Mouse (Mus musculus) ovary, postnatal 10 days (tissue): ENCODE data around the gene Rnf220.

Source experiments
- DNase-seq: peaks from one replicate; pipeline ENCODE4 v3.0.0; 2022; ENCODE audit warnings: low spot score

The Rnf220 gene

DNA sequence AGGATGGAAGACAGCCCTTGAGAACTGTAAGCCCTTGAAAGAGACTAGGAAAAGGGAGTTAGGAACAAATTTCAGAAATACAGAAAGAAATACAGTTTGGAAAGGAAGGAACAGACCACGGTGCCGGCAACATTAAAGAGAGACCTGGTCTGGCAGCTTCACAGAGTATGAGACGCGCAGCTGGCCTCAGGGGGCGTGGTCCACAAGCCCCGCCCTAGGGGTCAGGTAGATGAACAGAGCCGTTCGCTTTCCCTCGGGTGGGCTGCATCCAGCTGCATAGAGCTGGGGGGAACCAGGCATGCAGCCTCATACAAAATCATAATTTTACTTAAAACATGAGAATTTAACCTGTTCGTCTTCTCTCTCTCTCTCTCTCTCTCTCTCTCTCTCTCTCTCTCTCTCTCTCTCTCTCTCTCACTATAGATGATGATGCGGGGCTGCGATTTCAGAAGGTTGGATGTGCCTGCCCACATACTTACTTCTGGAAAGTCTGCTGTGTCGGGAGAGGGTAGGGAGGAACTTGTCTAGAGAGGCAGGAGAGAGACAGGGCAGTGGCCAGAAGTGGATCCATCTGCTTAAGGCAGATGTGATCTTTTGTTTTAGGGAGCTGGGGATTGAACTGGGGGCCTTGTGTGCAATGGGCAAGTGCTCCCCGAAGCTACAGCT is 59.7 kb downstream of the Rnf220 start:
- DNase-seq, result no peak

DNA sequence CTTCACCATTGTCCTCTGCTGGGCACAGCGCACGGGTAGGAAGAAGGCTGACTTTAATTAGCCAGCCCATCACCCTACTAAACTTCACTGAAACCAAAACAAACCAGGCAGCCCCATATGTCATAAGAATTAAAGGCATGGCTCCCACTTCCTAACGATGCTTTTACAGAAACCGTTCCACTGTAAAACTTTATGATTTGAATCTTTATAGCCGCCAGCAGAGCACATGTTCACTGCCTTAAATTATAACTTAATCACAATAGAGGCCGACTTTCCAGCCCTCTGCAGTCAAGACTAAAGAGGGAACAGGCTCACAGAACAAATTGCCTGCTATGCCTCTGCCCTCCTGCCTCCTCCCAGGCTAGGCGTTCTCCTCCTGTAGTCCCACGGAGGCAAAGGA is 62.5 kb downstream of the Rnf220 start:
- no peak for DNase-seq

DNA sequence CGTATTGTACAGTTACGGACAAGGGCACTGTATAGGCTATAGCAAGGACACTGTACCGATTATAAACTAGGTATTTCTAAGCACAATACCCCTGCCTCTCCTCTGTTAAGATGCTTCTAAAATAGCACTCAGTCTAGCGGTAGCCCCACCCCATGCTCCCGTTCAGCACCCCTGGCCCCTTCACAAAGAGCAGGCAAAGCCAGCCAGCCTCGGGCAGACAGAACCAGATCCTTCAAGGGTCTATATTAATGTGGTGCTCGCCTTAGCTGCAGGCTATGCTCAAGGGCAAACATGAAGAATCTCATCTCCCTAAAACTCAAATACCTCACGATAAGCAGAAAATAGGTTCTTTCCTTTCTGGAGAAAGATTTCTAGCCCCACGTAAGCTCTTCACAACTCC is 67.2 kb downstream of the Rnf220 start:
- DNase-seq, result no peak

DNA sequence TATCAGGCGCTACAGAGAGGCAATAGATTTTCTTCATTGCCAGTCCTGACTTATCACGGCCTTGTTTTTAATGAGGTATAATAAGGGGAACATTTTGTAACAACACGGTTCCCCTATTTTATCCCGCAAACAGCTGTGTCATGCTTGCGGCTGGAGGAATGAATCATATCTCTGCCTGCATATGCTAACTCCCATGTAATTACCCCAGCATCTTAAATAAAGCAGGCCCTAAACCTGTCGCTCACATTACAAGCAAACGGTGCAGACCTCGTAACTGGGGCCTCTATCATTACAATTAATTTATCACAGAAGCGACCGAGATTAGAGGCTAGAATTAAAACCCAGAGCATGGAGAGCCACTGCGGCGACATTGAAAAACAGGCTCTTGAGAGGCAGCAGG is 69.3 kb downstream of the Rnf220 start:
- no peak for DNase-seq

DNA sequence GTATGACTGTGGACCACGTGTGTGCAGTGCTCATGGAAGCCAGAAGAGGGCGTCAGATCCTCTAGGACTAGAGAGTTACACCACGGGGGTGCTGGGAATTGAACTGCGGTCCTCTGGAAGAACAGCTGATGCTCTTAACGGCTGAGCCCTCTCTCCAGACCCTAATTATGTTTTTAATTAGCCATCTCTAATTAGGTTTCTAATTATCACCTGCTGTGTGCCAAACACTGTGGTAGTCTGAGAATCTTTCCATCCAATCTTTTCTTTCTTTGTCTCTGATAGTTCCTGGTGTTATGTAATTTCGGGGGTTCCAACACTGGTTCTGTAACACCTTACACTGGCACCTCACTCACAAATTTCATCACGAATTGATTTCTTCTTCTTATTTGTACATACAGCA is 75.8 kb downstream of the Rnf220 start:
- DNase-seq, result no peak

DNA sequence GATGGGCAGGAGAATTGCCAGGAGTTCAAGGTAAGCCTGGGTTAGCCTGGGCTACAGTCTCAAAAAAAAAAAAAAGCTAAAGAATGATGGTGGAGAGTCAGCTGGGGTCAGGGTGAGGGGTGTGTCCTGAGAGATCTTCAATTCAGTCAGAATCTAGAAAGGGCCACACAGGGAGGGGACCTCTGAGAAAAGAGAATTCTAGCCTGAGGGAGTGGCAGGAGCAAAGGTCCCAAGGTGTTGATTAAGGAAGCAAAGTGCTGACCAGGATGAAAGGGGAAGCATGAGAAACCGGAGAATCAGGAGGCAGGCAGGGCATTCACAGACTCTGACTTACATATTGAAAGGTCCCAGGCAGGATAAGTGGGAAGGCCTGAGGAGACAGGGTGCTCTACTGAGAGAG is 80.0 kb downstream of the Rnf220 start:
- DNase-seq, result no peak

DNA sequence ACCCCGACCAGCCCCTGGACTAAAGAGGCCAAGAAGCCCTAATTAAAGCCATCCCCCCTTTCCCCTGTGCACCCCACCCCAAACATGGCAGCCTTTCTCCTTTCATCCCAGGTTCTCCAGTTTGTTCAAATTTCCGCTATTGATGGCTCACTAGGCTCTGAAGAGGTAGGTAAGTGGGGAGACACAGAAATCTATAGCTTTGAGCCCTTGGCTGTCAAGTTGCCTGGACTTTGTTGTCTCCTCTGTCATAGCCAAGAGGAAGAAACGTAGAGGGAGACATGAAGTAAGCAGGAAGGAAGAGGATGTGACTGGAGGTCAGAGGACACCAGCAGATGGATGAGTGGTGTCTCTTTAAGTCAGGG is 86.8 kb downstream of the Rnf220 start:
- no peak for DNase-seq

DNA sequence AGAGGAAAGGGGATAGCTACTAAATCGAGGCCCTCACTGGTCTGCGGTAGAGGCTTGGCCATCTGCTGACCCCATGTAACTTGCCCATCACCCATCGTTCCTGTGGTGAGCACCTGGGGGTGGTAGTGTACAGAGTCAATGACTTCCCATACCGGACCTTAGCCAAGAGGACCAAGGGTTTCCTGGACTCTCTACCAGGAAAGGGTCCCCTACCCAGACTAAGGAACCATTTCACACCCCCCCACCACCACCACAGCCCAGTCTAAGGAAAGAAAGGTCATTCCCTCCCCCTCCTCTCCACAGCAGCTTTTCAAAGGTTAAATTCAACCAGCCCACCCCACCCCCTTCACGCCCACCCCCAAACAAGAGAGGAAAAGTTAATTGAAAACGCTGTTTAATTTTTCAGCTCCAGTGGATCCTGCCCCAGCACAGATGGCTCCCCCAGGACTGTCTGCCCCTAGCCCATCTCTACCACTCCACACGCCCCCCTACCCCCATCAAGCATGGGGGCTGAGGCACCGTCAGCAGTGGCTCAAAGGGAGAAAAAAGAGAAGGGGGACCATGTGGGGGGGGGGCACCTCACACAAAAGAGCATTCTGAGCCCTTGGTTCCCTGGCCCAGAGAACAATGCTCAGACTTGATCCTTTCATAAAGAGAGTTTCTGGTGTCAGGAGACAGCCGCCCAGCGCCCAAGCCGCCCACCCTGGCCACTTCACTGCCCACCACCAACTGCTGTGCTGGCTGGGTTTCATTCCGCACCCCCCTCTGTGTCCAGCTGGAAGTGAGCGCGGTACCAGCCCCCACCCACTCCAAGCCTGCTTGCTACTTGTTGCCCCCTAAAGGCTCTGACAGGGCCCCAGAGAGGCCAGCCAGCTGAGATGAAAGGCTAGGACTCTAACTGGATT is 87.5 kb downstream of the Rnf220 start:
- DNase-seq, result no peak

DNA sequence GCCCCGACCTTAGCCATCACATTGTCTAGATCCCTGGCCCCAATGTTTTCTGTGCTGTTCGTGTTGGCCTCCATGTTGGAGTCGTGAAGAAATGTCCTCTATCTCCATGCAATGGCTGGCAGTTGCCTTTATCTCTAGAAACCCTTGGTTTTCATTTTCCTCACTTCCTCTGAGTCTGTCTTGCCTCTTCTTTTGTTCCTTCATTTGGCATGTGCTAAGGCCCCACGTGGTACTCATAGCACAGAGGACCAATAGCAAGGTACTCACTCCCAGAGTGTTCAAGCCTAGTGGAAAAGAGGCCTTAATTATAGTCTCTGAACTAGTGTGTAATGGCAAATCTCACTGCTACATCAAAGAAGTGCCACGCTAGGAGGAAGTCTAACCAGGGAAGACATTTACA is 88.9 kb downstream of the Rnf220 start:
- no peak for DNase-seq

DNA sequence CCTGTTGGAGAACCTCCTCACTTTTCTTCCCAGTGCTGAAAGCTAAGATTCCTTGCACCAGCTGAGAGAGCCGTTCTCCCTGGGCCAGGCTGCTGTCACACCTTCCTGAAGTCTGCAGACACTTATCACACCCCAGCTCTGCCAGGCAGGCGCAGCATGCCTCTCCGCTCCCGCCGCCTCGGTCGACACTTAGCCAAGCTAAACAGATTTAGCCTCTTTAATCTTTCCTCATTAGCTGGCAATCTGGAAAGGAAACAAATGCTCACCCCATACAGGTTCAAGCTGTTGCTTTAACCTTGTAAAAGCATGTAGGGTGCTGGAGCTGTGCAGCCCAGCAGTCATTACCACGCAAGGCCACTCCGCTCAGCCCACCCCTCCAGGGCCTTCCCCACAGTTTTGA is 90.9 kb downstream of the Rnf220 start:
- DNase-seq, result no peak

DNA sequence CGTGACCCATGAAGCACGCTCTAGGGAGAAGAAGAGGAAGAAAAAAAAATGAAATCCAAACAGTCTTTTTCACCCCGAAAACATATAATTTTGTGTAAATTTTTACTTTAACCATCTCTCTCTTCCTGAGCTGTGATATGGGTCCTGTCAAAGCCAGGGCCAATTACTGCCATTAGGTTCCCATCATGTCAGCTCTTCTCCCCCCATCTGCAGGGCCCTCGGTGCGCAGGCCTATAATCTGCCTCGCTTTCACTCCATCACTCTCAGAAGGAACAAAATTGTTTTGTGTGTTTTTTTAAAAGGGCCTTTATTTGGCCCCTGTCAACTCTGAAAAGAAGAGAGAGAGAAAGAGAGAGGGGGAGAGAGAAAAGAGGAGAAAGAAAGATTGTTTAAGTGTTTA is 91.6 kb downstream of the Rnf220 start:
- DNase-seq, result no peak

DNA sequence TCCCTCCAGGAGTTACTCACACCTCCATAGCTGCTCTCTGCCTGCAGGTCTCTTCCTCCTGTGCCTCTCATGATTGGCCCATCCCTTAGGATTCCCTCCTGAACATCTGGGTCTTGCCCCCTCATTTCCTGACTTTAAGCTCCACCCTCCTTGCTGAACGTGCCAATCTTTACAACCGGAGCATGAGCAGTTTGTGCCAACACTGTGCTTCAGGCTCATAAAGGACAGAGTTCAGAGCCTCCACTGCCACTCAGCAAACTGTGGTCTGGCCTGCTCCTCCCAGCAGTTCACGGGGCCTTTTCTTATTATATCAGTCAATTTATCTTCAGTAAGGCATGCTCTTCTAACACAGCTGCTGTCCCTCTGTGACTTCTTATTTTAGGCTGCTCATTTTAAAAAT is 93.4 kb downstream of the Rnf220 start:
- DNase-seq, result no peak

DNA sequence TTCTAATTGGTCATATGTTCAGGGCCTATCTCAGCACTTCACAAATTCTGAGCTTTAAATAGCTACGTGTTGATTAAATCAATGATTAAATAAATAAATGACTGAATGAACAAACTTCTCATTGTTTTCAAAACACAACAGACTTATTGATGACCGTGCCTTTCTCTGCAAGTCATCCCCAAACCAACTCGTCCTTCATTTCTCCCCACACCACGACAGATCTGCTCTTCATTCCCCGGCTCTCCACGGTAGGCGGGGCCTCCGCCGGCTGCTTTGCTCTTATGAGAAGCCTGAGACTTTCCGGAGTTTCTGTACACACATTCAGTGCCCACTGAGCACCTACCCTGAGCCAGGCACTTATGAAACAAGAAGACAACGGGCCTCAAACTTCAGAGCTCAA is 99.7 kb downstream of the Rnf220 start:
- DNase-seq, result no peak

DNA sequence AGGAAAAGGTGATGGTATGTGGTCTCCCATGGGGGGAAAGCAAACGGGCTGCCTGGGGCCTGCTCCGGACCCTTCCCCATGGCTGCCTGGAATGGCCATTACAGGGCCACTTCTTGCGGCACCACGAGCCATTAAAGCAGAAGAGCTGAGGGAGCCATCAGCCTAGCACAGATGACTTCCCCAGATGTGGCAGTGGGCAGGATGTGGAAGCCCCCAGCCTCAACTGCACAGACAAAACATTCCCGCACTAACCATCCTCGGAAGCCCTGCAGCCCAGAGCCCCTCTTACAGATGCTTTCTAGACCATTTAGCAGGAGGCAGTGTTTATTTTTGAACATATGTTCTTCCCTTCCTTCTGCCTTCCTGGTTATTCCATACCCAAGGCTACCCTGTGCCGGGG is 103.8 kb downstream of the Rnf220 start:
- DNase-seq, result no peak

DNA sequence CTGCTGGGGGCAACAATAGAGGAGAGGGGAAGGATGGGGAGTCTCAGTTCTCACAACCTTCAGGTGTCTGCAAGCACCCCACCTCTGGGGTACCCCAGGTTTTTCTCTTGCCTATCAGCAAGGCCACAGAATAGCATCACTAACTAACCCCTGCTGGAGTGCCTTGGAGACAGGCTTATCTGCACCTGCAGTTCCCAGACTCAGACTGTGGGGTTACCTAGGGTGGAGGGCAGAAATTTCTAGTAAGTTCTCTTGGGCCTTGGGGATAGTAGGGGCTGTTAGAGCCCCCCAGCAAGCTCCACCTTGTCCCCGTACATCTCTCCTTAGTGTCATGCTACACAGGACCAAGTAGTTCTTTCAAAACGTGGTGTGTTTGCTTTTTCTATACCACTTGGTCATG is 104.5 kb downstream of the Rnf220 start:
- no peak for DNase-seq

DNA sequence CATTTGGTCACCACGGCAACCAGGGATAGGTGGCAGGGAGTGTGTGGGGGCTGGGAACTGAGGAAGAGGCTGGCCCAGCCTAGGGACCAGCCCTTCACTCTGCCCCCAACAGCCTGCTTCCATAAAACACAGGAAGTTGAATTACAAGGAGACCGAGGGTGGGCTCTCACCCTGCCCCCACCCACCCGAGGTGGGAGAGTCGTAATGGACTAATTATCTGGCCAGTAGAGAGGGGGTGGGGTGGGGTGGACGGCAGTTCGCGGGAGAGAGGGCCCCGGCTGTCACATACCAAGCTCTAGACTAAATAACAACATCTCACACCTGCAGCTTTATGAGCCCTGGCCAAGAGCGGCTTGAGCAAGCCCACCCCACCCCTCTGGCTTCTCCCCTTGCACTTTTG is 104.9 kb downstream of the Rnf220 start:
- no peak for DNase-seq

DNA sequence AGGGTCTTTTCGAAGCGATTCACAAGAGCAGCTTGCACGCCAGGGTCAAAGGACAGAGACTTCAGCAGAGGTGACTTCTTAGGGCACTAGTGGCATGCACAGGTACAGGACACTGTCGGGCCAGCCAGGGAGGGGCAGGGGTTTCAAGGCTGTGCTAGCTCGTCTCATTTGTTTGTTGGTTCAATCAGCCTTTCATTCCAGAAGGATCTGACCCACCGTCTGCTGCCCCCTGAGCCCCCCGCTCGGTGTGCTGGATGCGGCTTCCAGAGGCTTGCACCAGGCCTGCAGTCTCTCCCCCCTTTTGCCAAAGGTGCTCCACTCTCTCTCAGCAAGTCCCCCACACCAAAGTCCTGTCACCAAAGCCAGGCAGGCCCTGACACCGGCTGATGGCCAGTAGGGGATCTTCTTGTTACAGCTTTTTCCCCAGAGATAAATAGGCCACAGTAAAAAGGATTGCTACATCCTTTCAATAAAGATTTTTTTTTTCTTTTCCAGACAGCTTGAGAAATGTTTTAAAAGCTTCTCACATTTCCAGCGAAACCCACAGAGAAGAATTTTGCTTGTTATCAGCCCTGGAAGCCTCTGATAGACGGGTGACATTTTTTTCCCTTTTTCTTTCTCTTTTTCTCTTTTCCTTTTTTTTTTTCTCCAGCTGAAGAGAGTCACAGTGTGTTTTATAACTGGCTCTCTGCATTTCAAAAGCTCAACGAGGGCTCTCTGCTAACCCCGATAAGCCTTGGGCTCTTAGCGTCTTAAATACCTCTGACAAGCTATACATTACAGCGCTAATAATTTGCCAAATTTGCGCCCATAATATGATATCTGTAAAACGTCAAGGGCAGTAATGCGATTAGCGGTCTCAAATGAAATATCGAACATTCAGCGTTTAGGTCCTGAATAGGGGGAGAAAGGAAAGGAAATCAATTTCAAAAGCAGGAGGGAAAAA is 105.7 kb downstream of the Rnf220 start:
- DNase-seq, result no peak

DNA sequence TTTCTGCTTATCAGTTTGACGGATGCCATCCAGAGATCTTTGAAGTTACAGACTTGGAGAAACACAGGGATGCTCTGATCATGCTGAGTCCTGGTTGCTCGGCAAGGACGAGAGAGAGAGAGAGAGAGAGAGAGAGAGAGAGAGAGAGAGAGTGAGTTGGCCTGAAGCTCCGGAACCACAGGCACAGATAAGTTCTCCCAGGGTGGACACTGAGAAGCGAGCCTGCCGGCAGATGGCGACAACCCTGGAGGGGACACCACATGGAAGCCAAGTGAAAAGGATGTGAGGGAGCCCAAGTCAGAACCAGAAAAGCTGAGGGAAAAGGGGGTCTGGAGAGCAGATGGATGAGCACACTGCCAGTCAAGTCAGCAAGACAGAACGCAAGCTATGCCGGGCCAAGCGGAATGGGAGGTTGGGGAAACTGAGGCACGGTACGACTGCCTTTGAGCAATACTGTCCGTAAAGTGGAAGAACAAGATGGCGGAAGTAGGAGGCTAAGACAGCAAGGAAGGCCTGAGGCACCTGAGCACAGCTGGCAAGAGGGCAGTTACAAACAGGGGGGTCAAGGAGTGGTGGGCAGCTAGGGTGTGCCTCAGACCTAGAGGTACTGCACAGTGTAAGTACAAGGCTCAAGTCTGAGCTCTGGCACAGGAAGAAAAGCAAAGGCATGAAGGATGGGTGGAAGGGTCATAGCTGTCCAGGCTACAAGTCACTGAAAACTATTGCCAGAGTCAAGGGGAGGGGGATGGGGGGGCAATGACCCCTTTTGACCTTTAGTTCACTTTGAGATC is 107.4 kb downstream of the Rnf220 start:
- no peak for DNase-seq

DNA sequence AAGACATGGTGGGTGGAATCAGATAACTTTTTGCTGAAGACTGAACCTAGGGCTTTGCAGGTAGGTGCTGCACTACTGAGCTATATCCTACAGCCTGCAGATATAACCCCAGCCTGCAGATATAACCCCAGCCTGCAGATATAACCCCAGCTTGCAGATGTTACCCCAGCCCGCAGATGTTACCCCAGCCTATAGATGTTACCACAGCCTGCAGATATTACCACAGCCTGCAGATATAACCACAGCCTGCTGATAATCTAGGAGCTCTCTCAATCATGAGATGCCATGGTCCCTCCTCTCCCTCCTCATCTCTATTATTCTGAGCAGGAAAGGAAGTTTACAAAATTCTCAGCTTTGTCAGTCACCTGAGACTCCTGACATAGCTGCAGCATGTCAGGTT is 111.6 kb downstream of the Rnf220 start:
- no peak for DNase-seq

DNA sequence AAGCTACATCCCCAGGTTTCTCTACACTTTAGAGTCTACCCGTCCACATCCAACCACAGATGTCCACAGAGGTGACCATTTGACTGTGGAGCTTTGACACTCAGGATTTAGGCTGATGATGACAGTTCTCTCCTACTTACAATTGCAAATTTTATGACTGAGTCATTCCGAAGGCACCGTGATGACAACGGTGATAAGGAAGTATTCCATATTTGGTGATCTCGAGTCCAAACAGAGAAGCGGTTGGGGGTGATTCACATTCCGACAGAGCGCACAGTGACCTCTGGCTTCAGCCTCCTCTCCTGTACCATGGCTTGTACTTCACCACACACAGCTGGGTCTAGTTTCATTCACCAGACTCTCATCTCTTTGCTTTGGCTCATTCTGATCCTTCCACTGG is 115.0 kb downstream of the Rnf220 start:
- DNase-seq, result no peak

DNA sequence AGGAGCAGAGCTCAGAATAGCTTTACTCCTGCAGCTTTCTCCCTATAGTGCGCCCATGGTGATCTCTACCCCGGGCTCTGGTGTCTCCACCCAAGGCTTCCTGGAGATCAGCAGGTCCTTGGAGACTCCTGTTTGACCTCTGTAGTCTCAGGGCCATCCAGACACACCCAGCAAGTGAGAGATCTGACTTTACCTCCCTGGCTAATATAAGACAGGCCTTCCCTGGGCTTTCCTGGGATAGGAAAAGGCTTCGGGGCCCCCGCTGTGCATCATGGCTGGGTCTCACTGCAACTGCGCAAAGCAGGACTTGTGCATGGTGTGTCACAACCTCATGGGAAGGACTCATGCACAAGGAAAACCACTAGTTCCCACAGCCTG is 116.3 kb downstream of the Rnf220 start:
- DNase-seq, result no peak
